Mouse (Mus musculus): ENCODE results near the gene Stxbp4. TPM values are rescaled to one million over a fixed set of nuclear protein-coding genes. Genes with fewer than 3 reads are reported as not detected.

The Stxbp4 gene
- polyA plus RNA-seq, 1 experiment from 2014 or later: 23.3 TPM

DNA sequence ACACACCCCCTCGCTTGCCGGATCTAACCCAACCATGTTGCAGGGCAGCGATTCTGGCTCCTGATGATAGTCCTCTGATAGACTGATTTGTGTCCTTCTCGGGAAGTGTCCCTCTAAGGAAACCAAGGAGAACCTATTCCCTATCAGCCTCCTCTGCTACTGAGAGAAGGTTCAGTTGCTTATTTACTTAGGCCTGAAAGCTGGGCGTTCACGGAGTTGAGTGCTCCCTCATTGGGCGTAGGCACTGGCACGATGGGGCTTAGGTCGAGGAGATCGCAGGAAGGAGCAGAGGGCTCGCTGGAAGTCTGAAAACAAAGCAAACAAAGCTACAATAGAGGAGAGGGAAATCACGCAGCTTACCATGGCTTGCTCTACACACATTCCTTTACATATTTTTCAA lies 19.6 kb upstream of the Stxbp4 start:
- Histone ChIP-seq H3K4me1 (ENCODE audit: insufficient read depth, low read length) (no peaks in the 10 kb centered on the region), H3K36me3 (ENCODE audit: insufficient read depth, low read length) (peaks cover 23% of the 10 kb centered on the region), H3K27me3 (ENCODE audit: insufficient read depth, low read length) (no peaks in the 10 kb centered on the region), H3K9ac (replicated peaks; ENCODE audit: low read length) (no peak overlapping the region), H3K4me2 (replicated peaks; ENCODE audit: low read depth, low read length) (no peak overlapping the region), H3K27ac (ENCODE audit: low read length) (no peak overlapping the region), H3K4me3 (ENCODE audit: low read length) (no peak overlapping the region), H3K9me3 (ENCODE audit: low read length) (no peaks in the 10 kb centered on the region)
- WGBS: 89% methylated on average over 12 of the region's 12 CpGs
- ATAC-seq (ENCODE audit: low FRiP score, low TSS enrichment): no peak

DNA sequence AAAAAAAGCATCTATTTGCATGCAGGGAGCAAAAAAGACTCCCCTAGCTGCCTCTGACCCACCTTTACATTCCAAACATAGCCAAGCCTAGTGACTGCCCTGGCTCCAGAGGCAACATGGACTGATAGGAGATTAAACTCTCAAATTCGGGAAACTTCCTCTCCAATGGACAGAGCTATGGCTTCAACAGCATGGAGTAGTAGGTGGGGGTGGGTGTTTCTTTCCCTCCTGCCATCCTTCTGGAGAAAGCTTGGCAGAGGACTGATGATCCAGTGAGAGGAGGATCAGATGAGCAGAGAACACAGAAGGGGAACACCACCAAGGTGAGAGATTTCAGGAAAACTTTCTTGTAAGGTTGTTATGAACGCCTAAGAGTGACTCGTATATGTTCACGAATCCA lies 14.7 kb upstream of the Stxbp4 start:
- Histone ChIP-seq H3K9me3 (ENCODE audit: low read length) (no peaks in the 10 kb centered on the region), H3K4me3 (ENCODE audit: low read length) (no peak overlapping the region), H3K36me3 (ENCODE audit: insufficient read depth, low read length) (peaks cover 32% of the 10 kb centered on the region), H3K9ac (replicated peaks; ENCODE audit: low read length) (no peak overlapping the region), H3K27me3 (ENCODE audit: insufficient read depth, low read length) (no peaks in the 10 kb centered on the region), H3K4me2 (replicated peaks; ENCODE audit: low read depth, low read length) (no peak overlapping the region), H3K27ac (ENCODE audit: low read length) (no peak overlapping the region), H3K4me1 (ENCODE audit: insufficient read depth, low read length) (no peaks in the 10 kb centered on the region)
- no peak for ATAC-seq (ENCODE audit: low FRiP score, low TSS enrichment)
- 87% methylated on average over 4 of the region's 4 CpGs for WGBS

DNA sequence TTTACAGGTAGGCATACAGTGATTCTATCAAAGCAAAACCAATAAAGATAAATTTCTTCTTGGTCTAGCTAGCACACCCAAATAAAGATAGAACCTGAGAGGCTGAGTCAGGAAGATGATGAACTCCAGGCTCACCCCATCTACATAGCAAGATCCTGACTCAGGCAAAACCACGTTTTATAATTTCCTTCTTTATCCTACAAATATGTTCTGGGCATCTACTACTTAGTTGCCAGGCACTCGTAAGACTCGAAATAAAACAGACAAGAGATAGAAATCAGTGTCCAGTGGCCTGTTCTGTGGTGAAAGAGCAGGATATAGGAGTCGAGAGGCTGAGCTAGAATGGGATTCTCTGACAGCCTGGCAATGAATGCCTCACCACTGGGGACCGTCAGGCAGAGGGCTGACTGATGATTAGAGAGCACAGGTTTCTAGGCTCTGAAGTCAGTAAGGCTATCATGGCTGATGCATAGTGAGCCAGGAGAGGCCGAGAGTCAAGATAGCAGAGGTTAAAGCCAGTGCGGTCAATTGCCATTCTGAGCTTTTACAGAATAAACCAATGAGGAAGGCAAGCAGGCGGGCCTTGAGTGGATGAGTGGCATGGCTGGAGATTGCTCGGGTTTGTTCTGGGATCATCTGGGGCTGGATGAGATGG lies 12.5 kb upstream of the Stxbp4 start:
- Histone ChIP-seq H3K4me2 (replicated peaks; ENCODE audit: low read depth, low read length) (no peak overlapping the region), H3K4me3 (ENCODE audit: low read length) (no peak overlapping the region), H3K9me3 (ENCODE audit: low read length) (no peaks in the 10 kb centered on the region), H3K27ac (ENCODE audit: low read length) (no peak overlapping the region), H3K36me3 (ENCODE audit: insufficient read depth, low read length) (peaks cover 30% of the 10 kb centered on the region), H3K4me1 (ENCODE audit: insufficient read depth, low read length) (no peaks in the 10 kb centered on the region), H3K27me3 (ENCODE audit: insufficient read depth, low read length) (no peaks in the 10 kb centered on the region), H3K9ac (replicated peaks; ENCODE audit: low read length) (no peak overlapping the region)
- no peak for ATAC-seq (ENCODE audit: low FRiP score, low TSS enrichment)
- WGBS: 80% methylated on average over 9 of the region's 9 CpGs

DNA sequence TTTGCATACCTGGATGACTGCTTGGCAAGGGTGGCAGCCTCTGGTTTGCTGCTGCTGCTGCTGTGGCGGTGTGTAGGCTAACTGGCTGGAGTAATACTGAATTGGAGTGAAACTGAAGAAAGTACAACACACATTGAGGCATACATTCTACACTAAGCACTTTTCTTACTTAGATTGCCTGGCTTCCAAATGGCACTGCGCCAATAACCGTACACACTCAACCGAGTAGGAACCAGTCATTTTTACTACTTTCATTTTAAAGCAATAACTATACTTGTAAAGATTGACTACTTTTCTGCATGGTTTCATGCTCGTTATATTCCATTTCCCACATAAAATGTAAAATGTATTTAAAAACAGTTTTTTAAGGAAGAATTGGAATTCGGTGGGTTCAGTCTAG lies 11.9 kb upstream of the Stxbp4 start:
- Histone ChIP-seq H3K27ac (ENCODE audit: low read length) (no peak overlapping the region), H3K36me3 (ENCODE audit: insufficient read depth, low read length) (peaks cover 34% of the 10 kb centered on the region), H3K4me3 (ENCODE audit: low read length) (no peak overlapping the region), H3K4me2 (replicated peaks; ENCODE audit: low read depth, low read length) (no peak overlapping the region), H3K9me3 (ENCODE audit: low read length) (no peaks in the 10 kb centered on the region), H3K4me1 (ENCODE audit: insufficient read depth, low read length) (no peaks in the 10 kb centered on the region), H3K27me3 (ENCODE audit: insufficient read depth, low read length) (no peaks in the 10 kb centered on the region), H3K9ac (replicated peaks; ENCODE audit: low read length) (no peak overlapping the region)
- ATAC-seq (ENCODE audit: low FRiP score, low TSS enrichment): no peak
- WGBS: 81% methylated on average over 6 of the region's 6 CpGs

DNA sequence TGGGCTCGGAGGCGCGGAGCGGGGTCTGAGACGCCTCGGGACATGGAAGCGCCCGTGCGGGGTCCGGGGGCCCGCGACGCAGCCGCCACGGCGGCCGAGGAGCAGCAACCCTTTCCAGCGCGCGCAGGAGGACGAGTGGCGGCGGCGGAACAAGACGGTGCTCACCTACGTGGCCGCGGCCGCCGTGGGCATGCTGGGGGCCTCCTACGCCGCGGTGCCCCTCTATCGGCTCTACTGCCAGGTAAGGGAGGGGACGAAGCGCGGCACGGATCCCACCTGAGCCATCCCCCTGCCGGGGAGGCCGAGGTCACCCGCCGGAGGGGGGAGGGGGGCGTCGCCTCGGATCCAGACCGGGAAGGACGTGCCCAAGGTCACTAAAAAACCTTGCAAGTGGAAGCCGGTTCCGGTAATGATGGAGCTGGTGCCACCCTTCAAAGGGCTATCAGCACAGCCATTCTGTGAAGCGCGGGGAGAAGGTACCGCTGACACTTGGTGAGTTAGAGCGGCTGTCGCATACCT lies 487 bp upstream of the Stxbp4 start:
- peak overlapping the region; percentile 96 for H3K27ac ChIP-seq (ENCODE audit: low read length)
- peak overlapping the region; percentile 74 for H3K4me2 ChIP-seq (replicated peaks; ENCODE audit: low read depth, low read length)
- under 1% methylated on average over 52 of the region's 54 CpGs for WGBS
- H3K9ac ChIP-seq (replicated peaks; ENCODE audit: low read length): peak overlapping the region; percentile 96
- peak; percentile 25; the same call in 1 of the 2 replicates for ATAC-seq (ENCODE audit: low FRiP score, low TSS enrichment)
- peaks cover 14% of the 10 kb centered on the region for H3K4me1 ChIP-seq (ENCODE audit: insufficient read depth, low read length)
- no peaks in the 10 kb centered on the region for H3K9me3 ChIP-seq (ENCODE audit: low read length)
- H3K36me3 ChIP-seq (ENCODE audit: insufficient read depth, low read length): 0 out of 2 replicates have a peak, but pooled peaks cover 8% of the 10 kb centered on the region
- H3K4me3 ChIP-seq (ENCODE audit: low read length): peak overlapping the region; percentile 95
- no peaks in the 10 kb centered on the region for H3K27me3 ChIP-seq (ENCODE audit: insufficient read depth, low read length)

DNA sequence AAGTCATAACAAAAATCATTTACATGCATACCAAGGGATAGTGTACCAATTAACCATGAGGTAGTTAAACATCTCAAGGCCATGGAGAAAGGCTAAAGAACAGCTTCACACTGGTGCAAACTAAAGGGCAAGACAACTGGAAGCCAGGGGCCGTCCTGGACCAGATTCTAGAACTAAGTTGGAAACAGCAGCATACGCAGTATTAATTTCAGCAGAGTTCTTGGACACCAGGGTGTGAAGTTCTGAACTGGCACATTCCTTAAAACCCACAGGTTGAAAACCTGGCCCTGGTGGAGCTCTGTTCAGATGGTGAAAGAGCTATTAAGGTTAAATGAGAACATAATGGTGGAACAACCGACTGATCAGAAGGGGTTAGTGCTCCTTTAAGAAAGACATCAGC lies 3.2 kb downstream of the Stxbp4 start:
- H3K4me3 ChIP-seq (ENCODE audit: low read length): no peak overlapping the region
- no peak overlapping the region for H3K9ac ChIP-seq (replicated peaks; ENCODE audit: low read length)
- no peak overlapping the region for H3K27ac ChIP-seq (ENCODE audit: low read length)
- H3K4me1 ChIP-seq (ENCODE audit: insufficient read depth, low read length): peaks cover 13% of the 10 kb centered on the region
- 90% methylated on average over 3 of the region's 3 CpGs for WGBS
- no peak for ATAC-seq (ENCODE audit: low FRiP score, low TSS enrichment)
- H3K27me3 ChIP-seq (ENCODE audit: insufficient read depth, low read length): no peaks in the 10 kb centered on the region
- 0 out of 2 replicates have a peak, but pooled peaks cover 2% of the 10 kb centered on the region for H3K36me3 ChIP-seq (ENCODE audit: insufficient read depth, low read length)
- H3K4me2 ChIP-seq (replicated peaks; ENCODE audit: low read depth, low read length): no peak overlapping the region
- no peaks in the 10 kb centered on the region for H3K9me3 ChIP-seq (ENCODE audit: low read length)

DNA sequence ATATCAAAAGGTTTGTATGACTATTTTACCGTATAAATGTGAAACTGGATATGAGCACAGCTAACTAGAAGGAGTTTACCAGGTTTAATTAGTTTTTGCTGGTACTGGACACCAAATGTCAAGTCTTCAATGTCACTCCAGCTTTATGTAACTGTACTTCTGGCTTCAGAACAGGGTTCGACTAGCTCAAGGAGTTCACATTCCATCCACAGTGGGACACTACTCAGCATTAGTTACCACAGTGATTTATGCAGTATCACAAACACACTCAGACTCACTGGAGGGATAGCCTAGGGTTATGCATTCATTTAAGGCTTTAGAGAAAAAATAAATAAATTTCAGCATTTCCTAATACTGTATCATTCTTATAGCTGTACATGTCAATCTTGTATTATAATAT lies 5.4 kb downstream of the Stxbp4 start:
- Histone ChIP-seq H3K27ac (ENCODE audit: low read length) (no peak overlapping the region), H3K4me2 (replicated peaks; ENCODE audit: low read depth, low read length) (no peak overlapping the region), H3K36me3 (ENCODE audit: insufficient read depth, low read length) (0 out of 2 replicates have a peak, but pooled peaks cover 2% of the 10 kb centered on the region), H3K9me3 (ENCODE audit: low read length) (no peaks in the 10 kb centered on the region), H3K4me1 (ENCODE audit: insufficient read depth, low read length) (peaks cover 11% of the 10 kb centered on the region), H3K9ac (replicated peaks; ENCODE audit: low read length) (no peak overlapping the region), H3K4me3 (ENCODE audit: low read length) (no peak overlapping the region), H3K27me3 (ENCODE audit: insufficient read depth, low read length) (no peaks in the 10 kb centered on the region)
- no peak for ATAC-seq (ENCODE audit: low FRiP score, low TSS enrichment)
- 75% methylated on average over 2 of the region's 2 CpGs for WGBS

DNA sequence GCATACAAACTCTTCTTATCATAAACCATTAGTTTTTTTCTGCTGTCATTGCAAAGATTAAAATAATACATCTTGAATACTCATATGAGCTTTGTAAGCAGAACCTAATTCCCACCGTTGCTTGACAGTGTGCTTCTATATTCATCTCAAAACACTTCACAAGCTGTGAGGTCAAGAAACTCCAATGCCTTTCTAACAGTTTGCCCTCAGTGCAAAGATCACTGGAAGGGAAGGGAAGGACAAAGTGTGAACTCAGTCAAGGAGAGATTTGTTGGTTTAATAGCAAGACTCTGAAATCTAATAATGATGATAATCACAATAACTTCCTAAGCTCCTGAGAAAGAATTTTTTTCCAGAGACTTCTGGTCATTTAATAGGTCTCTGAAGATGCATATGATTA lies 10.1 kb downstream of the Stxbp4 start:
- Histone ChIP-seq H3K4me2 (replicated peaks; ENCODE audit: low read depth, low read length) (no peak overlapping the region), H3K27ac (ENCODE audit: low read length) (no peak overlapping the region), H3K9ac (replicated peaks; ENCODE audit: low read length) (no peak overlapping the region), H3K36me3 (ENCODE audit: insufficient read depth, low read length) (0 out of 2 replicates have a peak, but pooled peaks cover 2% of the 10 kb centered on the region), H3K4me3 (ENCODE audit: low read length) (no peak overlapping the region), H3K9me3 (ENCODE audit: low read length) (no peaks in the 10 kb centered on the region), H3K4me1 (ENCODE audit: insufficient read depth, low read length) (no peaks in the 10 kb centered on the region), H3K27me3 (ENCODE audit: insufficient read depth, low read length) (no peaks in the 10 kb centered on the region)
- no peak for ATAC-seq (ENCODE audit: low FRiP score, low TSS enrichment)
- WGBS: 78% methylated on average over 1 of the region's 1 CpGs

DNA sequence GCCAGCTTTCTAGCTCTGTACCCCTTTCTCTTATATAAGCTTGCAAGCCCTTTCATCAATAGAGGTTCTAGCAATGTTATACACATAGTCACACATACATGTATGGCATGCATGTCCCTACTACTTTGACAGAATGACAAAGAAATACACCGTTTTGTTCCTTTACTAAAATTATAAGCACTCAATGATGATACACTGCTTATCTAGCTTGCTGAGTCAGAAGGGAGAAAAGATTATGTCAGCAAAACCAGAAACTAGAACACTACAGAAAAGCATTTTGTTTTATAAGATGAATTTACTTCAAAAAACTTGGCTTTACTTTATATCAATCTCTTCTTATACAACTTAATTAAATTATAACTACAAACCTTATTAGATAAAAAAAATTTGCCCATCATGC lies 12.7 kb downstream of the Stxbp4 start:
- Histone ChIP-seq H3K4me3 (ENCODE audit: low read length) (no peak overlapping the region), H3K9me3 (ENCODE audit: low read length) (no peaks in the 10 kb centered on the region), H3K27ac (ENCODE audit: low read length) (no peak overlapping the region), H3K36me3 (ENCODE audit: insufficient read depth, low read length) (peaks cover 3% of the 10 kb centered on the region; the same call in 1 of the 2 replicates), H3K27me3 (ENCODE audit: insufficient read depth, low read length) (no peaks in the 10 kb centered on the region), H3K4me1 (ENCODE audit: insufficient read depth, low read length) (no peaks in the 10 kb centered on the region), H3K9ac (replicated peaks; ENCODE audit: low read length) (no peak overlapping the region), H3K4me2 (replicated peaks; ENCODE audit: low read depth, low read length) (no peak overlapping the region)
- no peak for ATAC-seq (ENCODE audit: low FRiP score, low TSS enrichment)
- 88% methylated on average over 1 of the region's 1 CpGs for WGBS

DNA sequence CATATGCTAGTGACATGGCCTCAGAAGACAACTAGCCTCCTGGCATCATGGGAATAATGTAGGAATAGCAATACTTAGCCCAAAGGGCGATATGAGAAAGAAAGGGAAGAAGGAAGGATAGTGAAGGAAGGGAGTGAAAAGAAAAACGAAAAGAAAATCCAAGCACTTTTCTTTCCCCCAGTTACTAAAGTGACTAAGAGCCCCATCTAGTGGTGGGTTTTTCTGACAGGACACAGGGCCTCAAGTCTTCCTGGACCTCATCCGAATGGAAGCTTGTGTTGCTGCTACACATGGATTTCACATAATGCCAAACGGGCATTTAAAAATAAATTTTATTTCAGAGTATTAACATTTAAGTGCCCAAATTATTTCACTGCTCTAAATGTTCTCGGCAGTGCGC lies 14.4 kb downstream of the Stxbp4 start:
- Histone ChIP-seq H3K27me3 (ENCODE audit: insufficient read depth, low read length) (no peaks in the 10 kb centered on the region), H3K4me2 (replicated peaks; ENCODE audit: low read depth, low read length) (no peak overlapping the region), H3K4me3 (ENCODE audit: low read length) (no peak overlapping the region), H3K4me1 (ENCODE audit: insufficient read depth, low read length) (no peaks in the 10 kb centered on the region), H3K9me3 (ENCODE audit: low read length) (no peaks in the 10 kb centered on the region), H3K9ac (replicated peaks; ENCODE audit: low read length) (no peak overlapping the region), H3K27ac (ENCODE audit: low read length) (no peak overlapping the region), H3K36me3 (ENCODE audit: insufficient read depth, low read length) (peaks cover 3% of the 10 kb centered on the region; the same call in 1 of the 2 replicates)
- ATAC-seq (ENCODE audit: low FRiP score, low TSS enrichment): no peak
- WGBS: 58% methylated on average over 6 of the region's 6 CpGs
